Mouse (Mus musculus): ENCODE data around the gene Ralbp1.

DNA sequence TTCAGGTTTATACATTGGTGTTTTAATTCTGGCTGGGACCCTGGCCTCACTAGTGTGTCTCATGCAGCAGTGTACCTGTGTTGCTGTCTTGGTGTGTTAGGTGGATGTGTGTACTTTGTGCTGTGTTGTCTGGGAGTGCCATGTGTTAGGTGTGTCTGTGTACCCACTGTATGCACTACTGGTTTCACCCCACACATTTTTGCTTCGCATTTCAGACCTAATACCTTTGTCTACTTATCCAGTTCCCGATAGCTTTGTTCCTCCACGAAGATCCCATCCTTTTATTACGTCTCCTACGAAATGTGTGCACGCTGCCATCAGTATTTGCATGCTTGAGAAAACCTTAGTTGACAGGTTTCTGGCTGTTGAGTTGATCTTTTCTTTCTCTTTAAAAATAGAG, 85.1 kb downstream of the Ralbp1 start:
- TF ChIP-seq POLR2A (IDR thresholded peaks at IDR 0.05; ENCODE audit: control insufficient read depth, low read depth, low read length) (no peak), CTCF (IDR thresholded peaks at IDR 0.05; ENCODE audit: control insufficient read depth, insufficient read depth, insufficient replicate concordance, low read depth, low read length) (no peak)
